Mouse (Mus musculus): ENCODE data around the gene Ambra1. TPM values are rescaled to one million over a fixed set of nuclear protein-coding genes. Genes with fewer than 3 reads are reported as not detected.

Ambra1 gene
- 5.2 and 6.1 TPM in 2 replicates for polyA plus RNA-seq (2015; fragmentation: Nextera tagmentation; extraction: Ambion mirVana)

GRCm38 (mm10) chr2:91729971-91730821 lies at the start of gene Ambra1:
Ambra1 (plus strand) TSS chr2:91730134.
- Histone ChIP-seq H3K9me3 (replicated peaks) (no peaks in the 10 kb centered on the region), H3K4me1 (replicated peaks) (peaks cover 20% of the 10 kb centered on the region), H3K36me3 (replicated peaks) (0 out of 2 replicates have a peak, but pooled peaks cover 3% of the 10 kb centered on the region), H3K4me3 (replicated peaks) (peak within 1 kb of the TSS; percentile 96), H3K9ac (peak within 1 kb of the TSS; percentile 92), H3K4me2 (peak within 1 kb of the TSS; percentile 77), H3K27me3 (no peaks in the 10 kb centered on the region), H3K27ac (replicated peaks) (peak within 1 kb of the TSS; percentile 92)
- WGBS (ENCODE audit: insufficient replicate concordance), result under 1% methylated on average over 68 of the region's 68 CpGs
- peak; percentile 87 for ATAC-seq (ENCODE audit: insufficient read depth)

- no peak overlapping the region for H3K4me2 ChIP-seq
- ATAC-seq (ENCODE audit: insufficient read depth), result peak; percentile 31; the same call in 1 of the 2 replicates
- no peaks in the 10 kb centered on the region for H3K9me3 ChIP-seq (replicated peaks)
- H3K9ac ChIP-seq, result no peak overlapping the region
- no peaks in the 10 kb centered on the region for H3K27me3 ChIP-seq
- H3K4me1 ChIP-seq (replicated peaks), result no peaks in the 10 kb centered on the region
- peaks cover 80% of the 10 kb centered on the region for H3K36me3 ChIP-seq (replicated peaks)
- H3K4me3 ChIP-seq (replicated peaks), result no peak overlapping the region
- no peak overlapping the region for H3K27ac ChIP-seq (replicated peaks)
- WGBS (ENCODE audit: insufficient replicate concordance), result 46% methylated on average over 4 of the region's 4 CpGs
Measured at GRCm38 (mm10) chr2:91682850-91683249, 47.1 kb upstream of the Ambra1 start.

GRCm38 (mm10) chr2:91683919-91684318 lies 46.0 kb upstream of the Ambra1 start:
- Histone ChIP-seq H3K27ac (replicated peaks) (no peak overlapping the region), H3K9ac (no peak overlapping the region), H3K4me1 (replicated peaks) (no peaks in the 10 kb centered on the region), H3K27me3 (no peaks in the 10 kb centered on the region), H3K4me3 (replicated peaks) (no peak overlapping the region), H3K4me2 (no peak overlapping the region), H3K9me3 (replicated peaks) (no peaks in the 10 kb centered on the region), H3K36me3 (replicated peaks) (peaks cover 78% of the 10 kb centered on the region)
- ATAC-seq (ENCODE audit: insufficient read depth), result no peak
- 71% methylated on average over 8 of the region's 8 CpGs for WGBS (ENCODE audit: insufficient replicate concordance)

- Histone ChIP-seq H3K4me1 (replicated peaks) (no peaks in the 10 kb centered on the region), H3K9ac (no peak overlapping the region), H3K9me3 (replicated peaks) (no peaks in the 10 kb centered on the region), H3K27ac (replicated peaks) (no peak overlapping the region), H3K4me2 (no peak overlapping the region), H3K4me3 (replicated peaks) (no peak overlapping the region), H3K27me3 (no peaks in the 10 kb centered on the region), H3K36me3 (replicated peaks) (peaks cover 59% of the 10 kb centered on the region)
- WGBS (ENCODE audit: insufficient replicate concordance), result 83% methylated on average over 7 of the region's 7 CpGs
- no peak for ATAC-seq (ENCODE audit: insufficient read depth)
Measured at GRCm38 (mm10) chr2:91689452-91689851, 40.5 kb upstream of the Ambra1 start.

GRCm38 (mm10) chr2:91695436-91696224 lies 34.3 kb upstream of the Ambra1 start:
- WGBS (ENCODE audit: insufficient replicate concordance), result 78% methylated on average over 10 of the region's 10 CpGs
- Histone ChIP-seq H3K4me1 (replicated peaks) (no peaks in the 10 kb centered on the region; the same call in 1 of the 2 replicates), H3K27ac (replicated peaks) (no peak overlapping the region), H3K4me2 (no peak overlapping the region), H3K4me3 (replicated peaks) (no peak overlapping the region), H3K27me3 (no peaks in the 10 kb centered on the region), H3K9me3 (replicated peaks) (no peaks in the 10 kb centered on the region), H3K9ac (no peak overlapping the region), H3K36me3 (replicated peaks) (peaks cover 25% of the 10 kb centered on the region)
- no peak for ATAC-seq (ENCODE audit: insufficient read depth)

GRCm38 (mm10) chr2:91696225-91696590 lies 33.7 kb upstream of the Ambra1 start:
- Histone ChIP-seq H3K4me3 (replicated peaks) (no peak overlapping the region), H3K9me3 (replicated peaks) (no peaks in the 10 kb centered on the region), H3K4me1 (replicated peaks) (no peaks in the 10 kb centered on the region; the same call in 1 of the 2 replicates), H3K27ac (replicated peaks) (no peak overlapping the region), H3K4me2 (no peak overlapping the region), H3K27me3 (no peaks in the 10 kb centered on the region), H3K36me3 (replicated peaks) (peaks cover 25% of the 10 kb centered on the region), H3K9ac (no peak overlapping the region)
- ATAC-seq (ENCODE audit: insufficient read depth), result no peak
- WGBS (ENCODE audit: insufficient replicate concordance), result 58% methylated on average over 1 of the region's 1 CpGs

GRCm38 (mm10) chr2:91699225-91699624 lies 30.7 kb upstream of the Ambra1 start:
- peaks cover 10% of the 10 kb centered on the region for H3K36me3 ChIP-seq (replicated peaks)
- no peak overlapping the region for H3K9ac ChIP-seq
- H3K27me3 ChIP-seq, result no peaks in the 10 kb centered on the region
- no peaks in the 10 kb centered on the region; the same call in 1 of the 2 replicates for H3K4me1 ChIP-seq (replicated peaks)
- ATAC-seq (ENCODE audit: insufficient read depth), result no peak
- WGBS (ENCODE audit: insufficient replicate concordance), result 67% methylated on average over 1 of the region's 1 CpGs
- H3K9me3 ChIP-seq (replicated peaks), result no peaks in the 10 kb centered on the region
- H3K27ac ChIP-seq (replicated peaks), result no peak overlapping the region
- H3K4me2 ChIP-seq, result no peak overlapping the region
- no peak overlapping the region for H3K4me3 ChIP-seq (replicated peaks)

- Histone ChIP-seq H3K9me3 (replicated peaks) (no peaks in the 10 kb centered on the region), H3K27me3 (no peaks in the 10 kb centered on the region), H3K4me2 (no peak overlapping the region), H3K9ac (no peak overlapping the region), H3K4me3 (replicated peaks) (no peak overlapping the region), H3K4me1 (replicated peaks) (no peaks in the 10 kb centered on the region; the same call in 1 of the 2 replicates), H3K27ac (replicated peaks) (no peak overlapping the region), H3K36me3 (replicated peaks) (no peaks in the 10 kb centered on the region)
- no peak for ATAC-seq (ENCODE audit: insufficient read depth)
- WGBS (ENCODE audit: insufficient replicate concordance), result 81% methylated on average over 2 of the region's 2 CpGs
Measured at GRCm38 (mm10) chr2:91701366-91701765, 28.6 kb upstream of the Ambra1 start.

- WGBS (ENCODE audit: insufficient replicate concordance), result 64% methylated on average over 6 of the region's 6 CpGs
- Histone ChIP-seq H3K27ac (replicated peaks) (no peak overlapping the region), H3K9ac (no peak overlapping the region), H3K4me3 (replicated peaks) (no peak overlapping the region), H3K4me2 (no peak overlapping the region), H3K9me3 (replicated peaks) (no peaks in the 10 kb centered on the region), H3K27me3 (no peaks in the 10 kb centered on the region), H3K36me3 (replicated peaks) (no peaks in the 10 kb centered on the region), H3K4me1 (replicated peaks) (peaks cover 12% of the 10 kb centered on the region)
- no peak for ATAC-seq (ENCODE audit: insufficient read depth)
Measured at GRCm38 (mm10) chr2:91705736-91706135, 24.2 kb upstream of the Ambra1 start.

- no peaks in the 10 kb centered on the region for H3K27me3 ChIP-seq
- H3K27ac ChIP-seq (replicated peaks), result no peak overlapping the region
- no peaks in the 10 kb centered on the region for H3K9me3 ChIP-seq (replicated peaks)
- H3K36me3 ChIP-seq (replicated peaks), result no peaks in the 10 kb centered on the region
- ATAC-seq (ENCODE audit: insufficient read depth), result no peak
- H3K4me2 ChIP-seq, result no peak overlapping the region
- no peak overlapping the region for H3K9ac ChIP-seq
- H3K4me1 ChIP-seq (replicated peaks), result peaks cover 15% of the 10 kb centered on the region
- H3K4me3 ChIP-seq (replicated peaks), result no peak overlapping the region
Measured at GRCm38 (mm10) chr2:91706456-91706855, 23.5 kb upstream of the Ambra1 start.

- Histone ChIP-seq H3K4me3 (replicated peaks) (no peak overlapping the region), H3K9ac (no peak overlapping the region), H3K27me3 (no peaks in the 10 kb centered on the region), H3K9me3 (replicated peaks) (no peaks in the 10 kb centered on the region), H3K4me1 (replicated peaks) (peaks cover 27% of the 10 kb centered on the region), H3K27ac (replicated peaks) (no peak overlapping the region), H3K4me2 (no peak overlapping the region), H3K36me3 (replicated peaks) (no peaks in the 10 kb centered on the region)
- 92% methylated on average over 6 of the region's 6 CpGs for WGBS (ENCODE audit: insufficient replicate concordance)
- ATAC-seq (ENCODE audit: insufficient read depth), result no peak
Measured at GRCm38 (mm10) chr2:91708361-91708760, 21.6 kb upstream of the Ambra1 start.

All from liver, embryonic 15.5 days (tissue).